Mouse (Mus musculus) gastrocnemius, postnatal 36 days (tissue): ENCODE data around the gene Ddx20. TPM values are rescaled to one million over a fixed set of nuclear protein-coding genes. Genes with fewer than 3 reads are reported as not detected.

Source experiments
- DNase-seq, 2 experiments: peaks; one replicate each; pipeline ENCODE4 v3.0.0; 2022
- intact Hi-C: fragments of 180-260 bp; cut with DNase I; formaldehyde crosslinking; loops from one replicate; pipeline ENCODE4 v1.15.1; 2025
- long read RNA-seq, 2 experiments: library from polyadenylated mRNA; stranded (forward); transcript quantifications; one replicate each; pipeline ENCODE4 v2.0.0; 2021
- total RNA-seq, 2 experiments: library from RNA; stranded (reverse); gene quantifications; 2 replicates each; pipeline ENCODE4 v1.2.3; 2021

The Ddx20 gene
- total RNA-seq, result 1 to 10 TPM; 8.7 to 9.6 TPM
- long read RNA-seq, experiment 1, transcript Ddx20-201 (11 exons, 2,905 nt), result major isoform, 7 of 9 reads
- long read RNA-seq, experiment 1, partial matches to known transcripts, result 0 of 9 reads
- long read RNA-seq, experiment 1, other reads (novel, unspliced or antisense), result 2 of 9 reads
- long read RNA-seq, experiment 2, transcript Ddx20-201 (11 exons, 2,905 nt), result major isoform, 17 of 17 reads
- long read RNA-seq, experiment 2, partial matches to known transcripts, result 0 of 17 reads
- long read RNA-seq, experiment 2, other reads (novel, unspliced or antisense), result 0 of 17 reads

- DNase-seq, result peak; percentile 84 to 93
- intact Hi-C loops, result loop anchor here (1.0 kb wide), 1 partner anchor 39 kb away; no protein-coding TSS in a partner anchor
Observed at GRCm38 (mm10) chr3:105687324-105688060, at the start of gene Ddx20. TSS of gene Ddx20 (minus strand) at chr3:105687574.

- intact Hi-C loops, result no loop called here
- DNase-seq, result no peak
Observed at GRCm38 (mm10) chr3:105737070-105737469, 49.7 kb upstream of the Ddx20 start.

- intact Hi-C loops, result no loop called here
- DNase-seq, result no peak
Observed at GRCm38 (mm10) chr3:105736148-105736547, 48.8 kb upstream of the Ddx20 start.

- intact Hi-C loops, result no loop called here
Observed at GRCm38 (mm10) chr3:105735285-105735684, 47.9 kb upstream of the Ddx20 start.

GRCm38 (mm10) chr3:105733538-105733937 is 46.2 kb upstream of the Ddx20 start:
- intact Hi-C loops, result loop anchor here (5.0 kb wide), 1 partner anchor 224 kb away; the partner anchor contains the start of gene Wdr77

More at GRCm38 (mm10) chr3:105735285-105735684, 47.9 kb upstream of the Ddx20 start:
- no peak for DNase-seq

GRCm38 (mm10) chr3:105732360-105732759 is 45.0 kb upstream of the Ddx20 start:
- intact Hi-C loops, result loop anchor here (5.0 kb wide), 1 partner anchor 225 kb away; the partner anchor contains the start of gene Wdr77
- no peak for DNase-seq

More at GRCm38 (mm10) chr3:105733538-105733937, 46.2 kb upstream of the Ddx20 start:
- no peak for DNase-seq

GRCm38 (mm10) chr3:105726037-105726436 is 38.7 kb upstream of the Ddx20 start:
- DNase-seq, result no peak

GRCm38 (mm10) chr3:105722510-105722909 is 35.1 kb upstream of the Ddx20 start:
- DNase-seq, result no peak
- intact Hi-C loops, result no loop called here

More at GRCm38 (mm10) chr3:105726037-105726436, 38.7 kb upstream of the Ddx20 start:
- intact Hi-C loops, result loop anchor here (1.0 kb wide), 1 partner anchor 39 kb away; the partner anchor contains the start of gene Ddx20

GRCm38 (mm10) chr3:105721681-105722201 is 34.4 kb upstream of the Ddx20 start:
- no peak for DNase-seq
- intact Hi-C loops, result no loop called here

GRCm38 (mm10) chr3:105720514-105720913 is 33.1 kb upstream of the Ddx20 start:
- DNase-seq, result no peak
- intact Hi-C loops, result no loop called here

GRCm38 (mm10) chr3:105719979-105720378 is 32.6 kb upstream of the Ddx20 start:
- DNase-seq, result no peak
- intact Hi-C loops, result no loop called here

GRCm38 (mm10) chr3:105718746-105719145 is 31.4 kb upstream of the Ddx20 start:
- intact Hi-C loops, result no loop called here
- DNase-seq, result no peak

- peak; percentile 21 to 32 for DNase-seq
- intact Hi-C loops, result no loop called here
Observed at GRCm38 (mm10) chr3:105717856-105718555, 30.6 kb upstream of the Ddx20 start.

- intact Hi-C loops, result no loop called here
- DNase-seq, result peak; percentile 24 to 27
Observed at GRCm38 (mm10) chr3:105716353-105717000, 29.1 kb upstream of the Ddx20 start.

- no peak for DNase-seq
- intact Hi-C loops, result no loop called here
Observed at GRCm38 (mm10) chr3:105714820-105715167, 27.4 kb upstream of the Ddx20 start.

GRCm38 (mm10) chr3:105714091-105714819 is 26.9 kb upstream of the Ddx20 start:
- DNase-seq, result peak; percentile 17 to 50
- intact Hi-C loops, result no loop called here

GRCm38 (mm10) chr3:105712827-105713226 is 25.5 kb upstream of the Ddx20 start:
- intact Hi-C loops, result no loop called here
- DNase-seq, result no peak

GRCm38 (mm10) chr3:105711741-105712140 is 24.4 kb upstream of the Ddx20 start:
- peak; percentile 38 to 67 for DNase-seq
- intact Hi-C loops, result no loop called here

- intact Hi-C loops, result no loop called here
- DNase-seq, result peak in 1 of 2 experiments; percentile 25
Observed at GRCm38 (mm10) chr3:105710246-105710645, 22.9 kb upstream of the Ddx20 start.
